Mouse (Mus musculus): Measurements from ENCODE around the gene Mtfr1l. TPM values are rescaled to one million over a fixed set of nuclear protein-coding genes. Genes with fewer than 3 reads are reported as not detected.
A peak's percentile ranks its signal among the peaks of the same experiment; 100 is the strongest.

The Mtfr1l gene
- polyA plus RNA-seq, 1 experiment from 2014 or later, result 175 TPM

DNA sequence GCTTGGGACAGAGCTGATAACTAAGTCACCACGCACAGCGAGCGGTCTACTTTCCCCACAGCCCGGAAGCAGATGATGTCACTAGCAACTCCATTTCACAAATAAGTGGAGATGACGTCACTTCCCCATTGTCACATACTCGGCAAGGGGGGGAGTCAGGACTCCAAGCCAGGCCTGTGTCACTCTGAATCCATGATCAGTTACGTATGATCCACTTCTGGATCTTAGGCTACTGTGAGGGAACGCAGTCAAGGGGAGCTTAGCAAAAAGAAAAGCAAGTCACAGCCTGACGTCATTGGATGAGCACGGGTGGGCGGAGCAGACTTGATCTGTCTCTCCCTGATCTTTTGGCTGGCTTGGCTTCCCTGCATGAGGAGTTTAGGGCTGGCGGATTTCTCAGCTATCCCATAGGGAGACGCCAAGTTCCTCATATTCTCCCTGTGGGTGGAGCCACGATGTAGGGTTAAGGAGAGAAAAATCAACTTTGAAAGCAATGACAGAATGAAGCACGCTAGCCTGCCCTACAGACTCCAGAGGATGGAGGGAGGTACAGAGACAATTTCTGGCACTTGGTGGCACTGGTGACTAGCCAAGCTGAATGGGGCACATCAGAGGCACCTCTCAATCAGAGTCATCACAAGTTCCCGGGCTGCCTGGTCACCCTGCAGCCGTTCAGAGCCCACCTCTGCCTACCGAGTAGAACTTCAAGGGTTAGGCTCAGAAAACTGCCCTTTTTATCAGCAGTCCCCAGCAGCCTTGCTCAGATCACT, 13.2 kb upstream of the Mtfr1l start:
- no peak for ATAC-seq
- Histone ChIP-seq H3K36me3 (ENCODE audit: control insufficient read depth, insufficient read depth, low read length) (peaks cover 12% of the 10 kb centered on the region), H3K4me3 (ENCODE audit: low read depth, low read length) (no peak overlapping the region), H3K4me2 (ENCODE audit: low read length) (no peak overlapping the region), H3K27me3 (ENCODE audit: control insufficient read depth, insufficient read depth, low read depth, low read length) (no peaks in the 10 kb centered on the region), H3K9me3 (replicated peaks; ENCODE audit: control insufficient read depth, low read length, poor library complexity, severe bottlenecking) (peaks cover 4% of the 10 kb centered on the region; the same call in 1 of the 2 replicates), H3K4me1 (ENCODE audit: control insufficient read depth, insufficient read depth, low read length) (peaks cover 17% of the 10 kb centered on the region), H3K27ac (ENCODE audit: low read length) (no peak overlapping the region), H3K9ac (ENCODE audit: low read depth, low read length) (no peak overlapping the region)
- 57% methylated on average over 18 of the region's 18 CpGs for WGBS

- Histone ChIP-seq H3K27ac (ENCODE audit: low read length) (no peak overlapping the region), H3K4me1 (ENCODE audit: control insufficient read depth, insufficient read depth, low read length) (peaks cover 12% of the 10 kb centered on the region; the same call in 1 of the 2 replicates), H3K9ac (ENCODE audit: low read depth, low read length) (no peak overlapping the region), H3K36me3 (ENCODE audit: control insufficient read depth, insufficient read depth, low read length) (peaks cover 23% of the 10 kb centered on the region), H3K4me2 (ENCODE audit: low read length) (no peak overlapping the region), H3K4me3 (ENCODE audit: low read depth, low read length) (no peak overlapping the region), H3K9me3 (replicated peaks; ENCODE audit: control insufficient read depth, low read length, poor library complexity, severe bottlenecking) (peaks cover 4% of the 10 kb centered on the region; the same call in 1 of the 2 replicates), H3K27me3 (ENCODE audit: control insufficient read depth, insufficient read depth, low read depth, low read length) (no peaks in the 10 kb centered on the region)
- ATAC-seq, result no peak
- WGBS, result 69% methylated on average over 9 of the region's 9 CpGs
Observed at GRCm38 (mm10) chr4:134546814-134547705, 11.9 kb upstream of the Mtfr1l start.

DNA sequence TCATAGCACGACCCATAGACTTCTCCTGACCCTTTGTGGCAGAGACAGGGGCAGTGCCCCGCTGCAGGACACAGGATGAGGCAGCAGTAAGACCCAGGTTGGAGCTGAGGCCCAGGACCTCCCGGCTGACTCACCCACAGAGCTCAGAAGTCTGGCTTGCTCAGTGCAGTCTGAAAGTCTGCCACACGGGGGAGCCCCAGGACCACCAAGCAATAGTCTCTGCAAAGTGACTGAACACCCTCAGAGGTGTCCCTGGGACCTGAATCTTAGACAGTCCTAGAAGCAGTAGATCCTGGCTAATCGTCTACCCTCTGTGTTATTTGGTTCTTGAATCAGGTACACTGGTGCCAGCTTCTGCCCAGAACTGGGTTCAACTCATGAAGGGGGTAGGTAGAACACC, 8.1 kb upstream of the Mtfr1l start:
- no peak overlapping the region for H3K9ac ChIP-seq (ENCODE audit: low read depth, low read length)
- no peak overlapping the region for H3K4me3 ChIP-seq (ENCODE audit: low read depth, low read length)
- WGBS, result 2% methylated on average over 5 of the region's 5 CpGs
- H3K4me2 ChIP-seq (ENCODE audit: low read length), result no peak overlapping the region
- no peaks in the 10 kb centered on the region for H3K9me3 ChIP-seq (replicated peaks; ENCODE audit: control insufficient read depth, low read length, poor library complexity, severe bottlenecking)
- H3K27ac ChIP-seq (ENCODE audit: low read length), result no peak overlapping the region
- peak; percentile 61 for ATAC-seq
- H3K36me3 ChIP-seq (ENCODE audit: control insufficient read depth, insufficient read depth, low read length), result peaks cover 20% of the 10 kb centered on the region; the same call in 1 of the 2 replicates
- no peaks in the 10 kb centered on the region for H3K27me3 ChIP-seq (ENCODE audit: control insufficient read depth, insufficient read depth, low read depth, low read length)
- peaks cover 4% of the 10 kb centered on the region; the same call in 1 of the 2 replicates for H3K4me1 ChIP-seq (ENCODE audit: control insufficient read depth, insufficient read depth, low read length)

DNA sequence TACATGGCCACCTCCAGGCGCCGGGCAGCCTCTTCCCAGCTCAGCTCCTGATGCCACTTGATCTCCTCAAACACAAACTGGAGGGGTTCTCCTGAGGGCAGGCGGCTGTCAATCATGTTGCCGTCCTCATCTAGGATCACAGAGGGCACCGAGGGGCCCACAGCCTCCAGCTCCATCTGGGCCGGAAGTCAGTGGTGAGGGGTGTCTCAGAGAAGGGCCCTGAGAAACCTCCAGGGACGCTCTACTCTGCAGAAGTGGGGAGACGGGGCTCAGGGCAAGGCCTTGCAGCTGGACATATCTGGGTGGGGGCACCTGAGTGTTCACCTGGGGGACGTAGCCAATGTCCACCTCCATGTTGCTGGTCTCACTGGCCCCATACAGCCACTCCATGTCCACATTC, 7.5 kb upstream of the Mtfr1l start:
- H3K9ac ChIP-seq (ENCODE audit: low read depth, low read length), result no peak overlapping the region
- no peak overlapping the region for H3K4me3 ChIP-seq (ENCODE audit: low read depth, low read length)
- H3K27me3 ChIP-seq (ENCODE audit: control insufficient read depth, insufficient read depth, low read depth, low read length), result no peaks in the 10 kb centered on the region
- H3K4me2 ChIP-seq (ENCODE audit: low read length), result no peak overlapping the region
- peaks cover 2% of the 10 kb centered on the region; the same call in 1 of the 2 replicates for H3K4me1 ChIP-seq (ENCODE audit: control insufficient read depth, insufficient read depth, low read length)
- peaks cover 20% of the 10 kb centered on the region; the same call in 1 of the 2 replicates for H3K36me3 ChIP-seq (ENCODE audit: control insufficient read depth, insufficient read depth, low read length)
- WGBS, result 94% methylated on average over 9 of the region's 9 CpGs
- no peaks in the 10 kb centered on the region for H3K9me3 ChIP-seq (replicated peaks; ENCODE audit: control insufficient read depth, low read length, poor library complexity, severe bottlenecking)
- H3K27ac ChIP-seq (ENCODE audit: low read length), result no peak overlapping the region
- ATAC-seq, result no peak

DNA sequence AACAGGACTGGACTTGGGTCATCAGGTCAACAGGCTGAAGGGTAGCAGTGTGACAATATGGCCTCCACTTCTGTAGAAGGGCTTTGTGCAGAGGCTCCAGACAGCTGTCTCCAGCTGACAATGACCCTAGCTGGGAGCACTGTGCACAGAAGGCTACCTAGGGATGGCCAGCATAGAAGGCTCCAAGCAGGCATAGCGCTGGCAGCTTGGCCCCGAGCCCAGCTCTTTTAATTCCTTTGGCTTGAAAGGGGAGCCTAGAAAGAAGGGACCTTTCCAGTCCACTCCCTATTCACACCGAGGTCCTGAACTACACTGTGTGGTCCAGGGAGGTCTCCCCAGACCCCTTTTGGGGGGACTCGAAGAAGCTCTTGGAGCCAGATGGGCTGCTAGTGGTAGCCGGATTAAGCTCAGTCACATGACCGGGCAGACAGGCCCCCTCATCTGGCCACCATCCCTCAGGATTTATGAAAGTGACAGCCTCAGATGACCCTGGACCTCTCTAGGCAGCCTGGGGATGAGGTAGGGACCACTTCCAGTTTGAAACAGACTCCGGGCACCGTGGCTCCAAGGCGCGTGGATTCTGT, 3.9 kb upstream of the Mtfr1l start:
- no peak overlapping the region for H3K27ac ChIP-seq (ENCODE audit: low read length)
- no peak overlapping the region for H3K4me3 ChIP-seq (ENCODE audit: low read depth, low read length)
- H3K36me3 ChIP-seq (ENCODE audit: control insufficient read depth, insufficient read depth, low read length), result peaks cover 17% of the 10 kb centered on the region; the same call in 1 of the 2 replicates
- no peaks in the 10 kb centered on the region for H3K27me3 ChIP-seq (ENCODE audit: control insufficient read depth, insufficient read depth, low read depth, low read length)
- H3K9me3 ChIP-seq (replicated peaks; ENCODE audit: control insufficient read depth, low read length, poor library complexity, severe bottlenecking), result no peaks in the 10 kb centered on the region
- no peak overlapping the region for H3K9ac ChIP-seq (ENCODE audit: low read depth, low read length)
- peaks cover 10% of the 10 kb centered on the region for H3K4me1 ChIP-seq (ENCODE audit: control insufficient read depth, insufficient read depth, low read length)
- ATAC-seq, result no peak
- WGBS, result 72% methylated on average over 10 of the region's 10 CpGs
- H3K4me2 ChIP-seq (ENCODE audit: low read length), result no peak overlapping the region

GRCm38 (mm10) chr4:134535787-134536151, 582 bp upstream of the Mtfr1l start:
- H3K27ac ChIP-seq (ENCODE audit: low read length), result peak overlapping the region; percentile 86
- H3K9ac ChIP-seq (ENCODE audit: low read depth, low read length), result peak overlapping the region; percentile 86

GRCm38 (mm10) chr4:134534124-134534886, 882 bp downstream of the Mtfr1l start:
- Histone ChIP-seq H3K27me3 (ENCODE audit: control insufficient read depth, insufficient read depth, low read depth, low read length) (no peaks in the 10 kb centered on the region), H3K9me3 (replicated peaks; ENCODE audit: control insufficient read depth, low read length, poor library complexity, severe bottlenecking) (no peaks in the 10 kb centered on the region), H3K27ac (ENCODE audit: low read length) (peak overlapping the region; percentile 86), H3K4me1 (ENCODE audit: control insufficient read depth, insufficient read depth, low read length) (peaks cover 16% of the 10 kb centered on the region), H3K9ac (ENCODE audit: low read depth, low read length) (peak overlapping the region; percentile 86), H3K36me3 (ENCODE audit: control insufficient read depth, insufficient read depth, low read length) (peaks cover 22% of the 10 kb centered on the region), H3K4me2 (ENCODE audit: low read length) (peak overlapping the region; percentile 98), H3K4me3 (ENCODE audit: low read depth, low read length) (peak overlapping the region; percentile 81)
- WGBS, result under 1% methylated on average over 55 of the region's 57 CpGs
- ATAC-seq, result peak; percentile 33; the same call in 1 of the 2 replicates

More at GRCm38 (mm10) chr4:134535787-134536151, 582 bp upstream of the Mtfr1l start:
- H3K4me2 ChIP-seq (ENCODE audit: low read length), result peak overlapping the region; percentile 98
- no peaks in the 10 kb centered on the region for H3K9me3 ChIP-seq (replicated peaks; ENCODE audit: control insufficient read depth, low read length, poor library complexity, severe bottlenecking)
- WGBS, result 5% methylated on average over 8 of the region's 8 CpGs
- peaks cover 16% of the 10 kb centered on the region for H3K4me1 ChIP-seq (ENCODE audit: control insufficient read depth, insufficient read depth, low read length)
- peak; percentile 18; the same call in 1 of the 2 replicates for ATAC-seq
- no peaks in the 10 kb centered on the region for H3K27me3 ChIP-seq (ENCODE audit: control insufficient read depth, insufficient read depth, low read depth, low read length)
- peaks cover 13% of the 10 kb centered on the region for H3K36me3 ChIP-seq (ENCODE audit: control insufficient read depth, insufficient read depth, low read length)
- peak overlapping the region; percentile 81 for H3K4me3 ChIP-seq (ENCODE audit: low read depth, low read length)

DNA sequence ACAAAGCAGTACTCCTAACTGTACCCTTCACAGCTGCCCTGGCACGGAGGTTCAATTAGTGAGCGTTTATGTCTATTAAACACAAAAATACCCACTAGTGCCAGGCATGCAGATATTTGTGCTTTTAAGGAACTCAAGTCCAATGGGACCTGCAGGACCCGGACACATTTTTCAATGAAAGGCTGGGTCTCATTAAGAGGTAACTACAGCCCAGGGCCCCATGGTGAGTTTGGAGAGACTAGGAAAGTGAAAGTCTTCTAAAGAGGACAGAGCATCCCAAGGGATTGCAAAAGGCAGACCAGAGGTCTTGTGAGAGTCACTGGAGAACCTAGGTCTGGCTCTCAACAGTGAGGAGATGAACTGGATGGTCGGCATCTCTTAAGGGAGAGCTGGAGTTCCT, 1.8 kb downstream of the Mtfr1l start:
- H3K9me3 ChIP-seq (replicated peaks; ENCODE audit: control insufficient read depth, low read length, poor library complexity, severe bottlenecking), result no peaks in the 10 kb centered on the region
- H3K4me2 ChIP-seq (ENCODE audit: low read length), result peak overlapping the region; percentile 98
- no peaks in the 10 kb centered on the region for H3K27me3 ChIP-seq (ENCODE audit: control insufficient read depth, insufficient read depth, low read depth, low read length)
- peaks cover 16% of the 10 kb centered on the region for H3K4me1 ChIP-seq (ENCODE audit: control insufficient read depth, insufficient read depth, low read length)
- H3K36me3 ChIP-seq (ENCODE audit: control insufficient read depth, insufficient read depth, low read length), result peaks cover 29% of the 10 kb centered on the region
- no peak overlapping the region for H3K4me3 ChIP-seq (ENCODE audit: low read depth, low read length)
- 84% methylated on average over 4 of the region's 4 CpGs for WGBS
- no peak overlapping the region for H3K9ac ChIP-seq (ENCODE audit: low read depth, low read length)
- H3K27ac ChIP-seq (ENCODE audit: low read length), result no peak overlapping the region
- no peak for ATAC-seq
